Mouse (Mus musculus) large intestine, adult 2 months (tissue): Measurements from ENCODE around the gene 2310057N15Rik. TPM values are rescaled to one million over a fixed set of nuclear protein-coding genes. Genes with fewer than 3 reads are reported as not detected.
"Not testable (repeated sequence)": the region's sequence is repeated elsewhere in the genome, so short reads cannot be mapped to it uniquely, and the experiment has no call there.

Experiments
- DNase-seq: peaks from one replicate; pipeline ENCODE4 v3.0.0-alpha.2; 2012; ENCODE audit warnings: low read depth, low spot score
- WGBS: fragments of 180-500 bp; shearing (Covaris S2); methylation state at CpG from one replicate; pipeline ENCODE4 v1.1.7; 2018; 5-methylcytosine and 5-hydroxymethylcytosine counted together
- polyA plus RNA-seq: library from polyadenylated mRNA; depleted of rRNA; stranded (reverse); fragments of >200 nt; gene quantifications from 2 replicates; pipeline ENCODE4 v1.2.3, GENCODE M21; 2012; rRNA removed

The 2310057N15Rik gene
- polyA plus RNA-seq: not detected in 2 replicates

GRCm38 (mm10) chr16:88774106-88774505, at the start of gene 2310057N15Rik:
Gene 2310057N15Rik (minus strand): TSS chr16:88774206.
- WGBS: 85% methylated on average over 2 of the region's 2 CpGs
- no peak for DNase-seq

GRCm38 (mm10) chr16:88823736-88824135, 49.7 kb upstream of the 2310057N15Rik start:
- DNase-seq: peak; percentile 43
- 73% methylated on average over 3 of the region's 3 CpGs for WGBS

GRCm38 (mm10) chr16:88820066-88820465, 46.1 kb upstream of the 2310057N15Rik start, which contains the start of gene Krtap15:
Gene Krtap15 (plus strand): TSS chr16:88820215.
- WGBS: 68% methylated on average over 3 of the region's 3 CpGs
- DNase-seq: no peak

GRCm38 (mm10) chr16:88811827-88812226, 37.8 kb upstream of the 2310057N15Rik start, which contains the start of gene Gm20741:
Gene Gm20741 (minus strand): TSS chr16:88812220.
- WGBS: 76% methylated on average over 2 of the region's 2 CpGs
- no peak for DNase-seq

GRCm38 (mm10) chr16:88786786-88787185, 12.8 kb upstream of the 2310057N15Rik start:
- no peak for DNase-seq
- 67% methylated on average over 2 of the region's 2 CpGs for WGBS

GRCm38 (mm10) chr16:88777596-88777995, 3.6 kb upstream of the 2310057N15Rik start, which contains the start of gene Gm5965:
Gene Gm5965 (plus strand): TSS chr16:88777896.
- WGBS: 85% methylated on average over 6 of the region's 6 CpGs
- no peak for DNase-seq

GRCm38 (mm10) chr16:88758547-88758946, 15.5 kb downstream of the 2310057N15Rik start, which contains the start of gene 2310034C09Rik:
Gene 2310034C09Rik (plus strand): TSS chr16:88758847.
- DNase-seq: not testable (repeated sequence)
- WGBS: 80% methylated on average over 3 of the region's 3 CpGs

GRCm38 (mm10) chr16:88751535-88751934, 22.5 kb downstream of the 2310057N15Rik start, which contains the start of gene Krtap13:
Gene Krtap13 (minus strand): TSS chr16:88751635.
- WGBS: 43% methylated on average over 3 of the region's 3 CpGs
- not testable (repeated sequence) for DNase-seq

- no peak for DNase-seq
- WGBS: 56% methylated on average over 4 of the region's 4 CpGs
Observed at GRCm38 (mm10) chr16:88747943-88748342, 26.1 kb downstream of the 2310057N15Rik start.

- DNase-seq: no peak
- 79% methylated on average over 4 of the region's 4 CpGs for WGBS
Observed at GRCm38 (mm10) chr16:88744750-88745340, 29.2 kb downstream of the 2310057N15Rik start.

GRCm38 (mm10) chr16:88735391-88735790, 38.6 kb downstream of the 2310057N15Rik start:
- no peak for DNase-seq
- 7% methylated on average over 2 of the region's 2 CpGs for WGBS

GRCm38 (mm10) chr16:88728812-88729275, 45.2 kb downstream of the 2310057N15Rik start, which contains the start of gene Krtap13-1:
Gene Krtap13-1 (plus strand): TSS chr16:88728862.
- no peak for DNase-seq
- 84% methylated on average over 4 of the region's 4 CpGs for WGBS

Other genes starting within 250 kb of the 2310057N15Rik start
- gene Cldn8, start 211.0 kb downstream of the 2310057N15Rik start, polyA plus RNA-seq: 0.91 and 2.0 TPM in 2 replicates
- not detected in 2 replicates for gene Krtap24-1, start 161.9 kb downstream of the 2310057N15Rik start, polyA plus RNA-seq
- not detected in 2 replicates for gene 2310079G19Rik, start 146.5 kb downstream of the 2310057N15Rik start, polyA plus RNA-seq
- not detected in 2 replicates for gene Krtap26-1, start 126.4 kb downstream of the 2310057N15Rik start, polyA plus RNA-seq
- not detected in 2 replicates for gene Krtap27-1, start 102.5 kb downstream of the 2310057N15Rik start, polyA plus RNA-seq
- not detected in 2 replicates for gene 2310061N02Rik, start 66.2 kb downstream of the 2310057N15Rik start, polyA plus RNA-seq
- not detected in 2 replicates for gene Krtap13-1, start 45.3 kb downstream of the 2310057N15Rik start, polyA plus RNA-seq
- not detected in 2 replicates for gene Krtap13, start 22.6 kb downstream of the 2310057N15Rik start, polyA plus RNA-seq
- gene 2310034C09Rik, start 15.4 kb downstream of the 2310057N15Rik start, polyA plus RNA-seq: not detected in 2 replicates
- gene Gm5965, start 3.7 kb upstream of the 2310057N15Rik start, polyA plus RNA-seq: not detected in 2 replicates
- not detected in 2 replicates for gene Gm20741, start 38.0 kb upstream of the 2310057N15Rik start, polyA plus RNA-seq
- gene Krtap15, start 46.0 kb upstream of the 2310057N15Rik start, polyA plus RNA-seq: not detected in 2 replicates
- not detected in 2 replicates for gene Krtap14, start 51.9 kb upstream of the 2310057N15Rik start, polyA plus RNA-seq
- not detected in 2 replicates for gene Krtap19-1, start 95.2 kb upstream of the 2310057N15Rik start, polyA plus RNA-seq
- not detected in 2 replicates for gene Krtap19-2, start 100.1 kb upstream of the 2310057N15Rik start, polyA plus RNA-seq
- gene Krtap19-3, start 103.8 kb upstream of the 2310057N15Rik start, polyA plus RNA-seq: not detected in 2 replicates
- not detected in 2 replicates for gene Krtap19-4, start 110.9 kb upstream of the 2310057N15Rik start, polyA plus RNA-seq
- not detected in 2 replicates for gene Krtap19-5, start 122.3 kb upstream of the 2310057N15Rik start, polyA plus RNA-seq
- not detected in 2 replicates for gene Krtap19-9b, start 158.1 kb upstream of the 2310057N15Rik start, polyA plus RNA-seq
- not detected in 2 replicates for gene Krtap16-3, start 188.7 kb upstream of the 2310057N15Rik start, polyA plus RNA-seq
- gene Krtap22-2, start 236.6 kb upstream of the 2310057N15Rik start, polyA plus RNA-seq: not detected in 2 replicates
- not detected in 2 replicates for gene Gm10229, start 241.1 kb upstream of the 2310057N15Rik start, polyA plus RNA-seq